In the genomic region with DNA sequence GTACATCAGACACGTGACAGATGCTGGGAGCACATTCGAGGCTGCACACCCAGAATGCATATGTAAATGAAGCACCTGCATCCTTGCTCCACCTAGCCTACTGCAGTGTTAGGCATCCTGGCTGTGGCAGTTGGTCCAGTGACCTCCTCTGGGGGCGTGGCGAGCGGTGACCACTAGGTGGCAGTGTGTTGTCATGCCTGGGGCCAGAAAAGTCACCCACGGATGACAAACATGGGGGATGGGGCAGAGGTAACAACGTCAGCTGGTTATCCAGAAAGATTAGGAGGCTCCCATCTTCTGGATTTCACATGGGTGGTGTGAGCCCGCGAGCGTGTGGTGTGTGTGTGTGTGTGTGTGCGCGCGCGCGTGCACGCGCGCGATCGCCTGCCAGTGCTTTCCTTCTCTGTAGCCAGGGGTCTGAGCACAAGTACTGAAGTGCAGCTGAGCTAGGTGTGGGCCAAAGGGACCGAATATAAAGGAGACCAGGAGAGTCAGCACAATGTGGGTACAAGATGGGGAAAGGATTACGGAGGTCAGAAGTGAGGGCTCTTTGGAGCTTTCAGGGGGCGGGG, we compare ENCODE assay signal across 8 mouse cellular contexts. TPM values are rescaled to one million over a fixed set of nuclear protein-coding genes. Genes with fewer than 3 reads are reported as not detected.
DNase-seq lines count a peak whose midpoint lies in the region; ATAC-seq lines count a peak whose summit lies in the region.

No protein-coding gene starts in this region.

- peak overlapping the region; percentile 31 for H3K4me3 ChIP-seq in hindbrain, embryonic 14.5 days (replicated peaks; ENCODE audit: low read length)

- no peaks in the 10 kb centered on the region for H3K9me3 ChIP-seq in hindbrain, embryonic 14.5 days (ENCODE audit: control insufficient read depth, low read length)

- no peaks in the 10 kb centered on the region for H3K36me3 ChIP-seq in hindbrain, embryonic 14.5 days (replicated peaks; ENCODE audit: control insufficient read depth, insufficient read depth)

- peaks cover 20% of the 10 kb centered on the region for H3K4me1 ChIP-seq in hindbrain, embryonic 14.5 days (replicated peaks; ENCODE audit: control insufficient read depth, insufficient read depth, low read length)

- H3K27ac ChIP-seq in hindbrain, embryonic 14.5 days = peak overlapping the region; percentile 99

- no peaks in the 10 kb centered on the region for H3K27me3 ChIP-seq in hindbrain, embryonic 14.5 days (ENCODE audit: control insufficient read depth, insufficient read depth, low read length)

- peak; percentile 86 for ATAC-seq in hindbrain, embryonic 14.5 days (ENCODE audit: low FRiP score)

- WGBS in hindbrain, embryonic 14.5 days = under 1% methylated on average over 23 of the region's 23 CpGs

- DNase-seq in NIH3T3 (ENCODE audit: low read depth) = peak; percentile 95
- DNase-seq in cerebellum, postnatal 10 days = peak; percentile 99 to 100
- peak; percentile 86 to 91 for DNase-seq in frontal cortex, postnatal 14 days (ENCODE audit: low spot score in 2 of 2)
- DNase-seq in hindbrain, embryonic 14.5 days (ENCODE audit: low spot score) = peak; percentile 94
- DNase-seq in layer of hippocampus, postnatal 36 days = peak; percentile 88 to 91
- peak; percentile 99 for DNase-seq in lung, postnatal 36 days
- DNase-seq in retina, postnatal 1 day = peak; percentile 96
- DNase-seq in urinary bladder, adult 18-20 months (ENCODE audit: low spot score in 2 of 2) = peak; percentile 94 to 98

- peak overlapping the region; percentile 80 for H3K4me2 ChIP-seq in hindbrain, embryonic 14.5 days (replicated peaks)

- peak overlapping the region; percentile 78 for H3K9ac ChIP-seq in hindbrain, embryonic 14.5 days

RNA-seq across cellular contexts. Expression of gene Lag3, which starts 7.8 kb away (rescaled TPM):
- 2.1 and 2.8 TPM in 2 replicates for polyA plus RNA-seq in hindbrain, embryonic 14.5 days (2014; fragmentation: Nextera tagmentation; extraction: Ambion mirVana)
- total RNA-seq in layer of hippocampus, postnatal 36 days (2021) = 1 to 10 TPM; 2.1 to 2.3 TPM

RNA-seq across cellular contexts. Expression of gene Cd4, which starts 15.6 kb away (rescaled TPM):
- polyA plus RNA-seq in hindbrain, embryonic 14.5 days (2014; fragmentation: Nextera tagmentation; extraction: Ambion mirVana) = 0.27 and 0.35 TPM in 2 replicates
- total RNA-seq in layer of hippocampus, postnatal 36 days (2021) = under 1 TPM in 1 of 2 experiments, not detected in 1; 0.23 TPM

RNA-seq across cellular contexts. Expression of gene Ptms, which starts 16.2 kb away (rescaled TPM):
- polyA plus RNA-seq in hindbrain, embryonic 14.5 days (2014; fragmentation: Nextera tagmentation; extraction: Ambion mirVana) = 674 and 707 TPM in 2 replicates
- total RNA-seq in layer of hippocampus, postnatal 36 days (2021) = 1,000 to 10,000 TPM; 1,023 to 1,087 TPM

RNA-seq across cellular contexts. Expression of gene Mlf2, which starts 27.5 kb away (rescaled TPM):
- 577 and 614 TPM in 2 replicates for polyA plus RNA-seq in hindbrain, embryonic 14.5 days (2014; fragmentation: Nextera tagmentation; extraction: Ambion mirVana)
- total RNA-seq in layer of hippocampus, postnatal 36 days (2021) = 100 to 1,000 TPM; 630 to 652 TPM

RNA-seq across cellular contexts. Expression of gene Gpr162, which starts 39.9 kb away (rescaled TPM):
- polyA plus RNA-seq in hindbrain, embryonic 14.5 days (2014; fragmentation: Nextera tagmentation; extraction: Ambion mirVana) = 16.6 and 17.6 TPM in 2 replicates
- total RNA-seq in layer of hippocampus, postnatal 36 days (2021) = 100 to 1,000 TPM; 180 to 187 TPM

Comparison
In these comparisons a context has a peak if more than half of its experiments do, and no peak if none do; other contexts are left out.
1. Peak in every context shown above with its lines: DNase-seq, ATAC-seq, H3K4me3 ChIP-seq and H3K27ac ChIP-seq.